Mouse (Mus musculus) heart, postnatal 0 days (tissue): ENCODE data around the gene Notch2. TPM values are rescaled to one million over a fixed set of nuclear protein-coding genes. Genes with fewer than 3 reads are reported as not detected.

Source experiments
- ATAC-seq: fragments of 200-750 bp; cut with Nextera tagmentation; 2 replicates; pipeline ENCODE4 v1.8.0; 2017; ENCODE audit warnings: low read depth, moderate number of reproducible peaks, moderate library complexity; ENCODE audit not compliant: insufficient read depth
- DNase-seq: peaks from one replicate; pipeline ENCODE4 v3.0.0-alpha.2; 2016; ENCODE audit warnings: low spot score
- H3K27ac ChIP-seq: fragments of 300-500 bp; sonication (generic); 2 replicates; pipeline ENCODE4 v1.5.1; 2014; ENCODE audit warnings: low read depth, mild to moderate bottlenecking
- H3K27me3 ChIP-seq: fragments of 300-500 bp; sonication (generic); 2 replicates; pipeline ENCODE4 v1.6.1; 2014; ENCODE audit warnings: low read length, mixed read lengths; ENCODE audit not compliant: control insufficient read depth, insufficient read depth
- H3K36me3 ChIP-seq: fragments of 300-500 bp; sonication (generic); replicated peaks from 2 replicates; pipeline ENCODE4 v1.6.1; 2014; ENCODE audit warnings: low read length, mixed read lengths; ENCODE audit not compliant: control insufficient read depth, insufficient read depth
- H3K4me1 ChIP-seq: fragments of 300-500 bp; sonication (generic); 2 replicates; pipeline ENCODE4 v1.6.1; 2014; ENCODE audit warnings: antibody characterized with exemption; ENCODE audit not compliant: control insufficient read depth, insufficient read depth
- H3K4me2 ChIP-seq: fragments of 300-500 bp; sonication (generic); 2 replicates; pipeline ENCODE4 v1.6.1; 2014; ENCODE audit warnings: low read depth, mild to moderate bottlenecking, low read length, moderate library complexity
- H3K4me3 ChIP-seq: fragments of 300-500 bp; sonication (generic); 2 replicates; pipeline ENCODE4 v1.5.1; 2014; ENCODE audit warnings: low read depth, low read length
- H3K9ac ChIP-seq: fragments of 300-500 bp; sonication (generic); replicated peaks from 2 replicates; pipeline ENCODE4 v1.6.1; 2014; ENCODE audit warnings: low read depth, low read length, mixed read lengths
- H3K9me3 ChIP-seq: fragments of 300-500 bp; sonication (generic); replicated peaks from 2 replicates; pipeline ENCODE4 v1.6.1; 2016; ENCODE audit warnings: low read length; ENCODE audit not compliant: control insufficient read depth
- CTCF ChIP-seq: IDR thresholded peaks from 2 replicates; pipeline ENCODE4 v1.5.1; 2016; ENCODE audit warnings: antibody characterized with exemption, control low read depth, low read depth
- EP300 ChIP-seq: IDR thresholded peaks from 2 replicates; pipeline ENCODE4 v1.6.1; 2016; ENCODE audit warnings: antibody characterized with exemption, low read depth
- WGBS: fragments of 180-500 bp; shearing (Covaris S2); extraction: QIAGEN DNeasy Blood & Tissue Kit; methylation state at CpG from one replicate; pipeline ENCODE4 v1.1.7; 2014; 5-methylcytosine and 5-hydroxymethylcytosine counted together
- polyA plus RNA-seq: library from polyadenylated mRNA; unstranded; fragments of >200 nt; fragmentation: Nextera tagmentation; extraction: Ambion mirVana; gene quantifications from 2 replicates; pipeline ENCODE4 v1.2.1, GENCODE M21; 2015
- total RNA-seq: library from RNA; depleted of rRNA; stranded (reverse); fragments of >200 nt; gene quantifications from 2 replicates; pipeline ENCODE4 v1.2.3, GENCODE M21; 2014; ENCODE audit warnings: low replicate concordance

Notch2 gene
- total and polyA plus RNA-seq, 2 experiments from 2014 or later = 5.5 to 53.7 TPM

GRCm38 (mm10) chr3:98006973-98007372 lies 6.4 kb upstream of the Notch2 start:
- Histone ChIP-seq H3K4me2 (no peak overlapping the region), H3K36me3 (no peaks in the 10 kb centered on the region), H3K27ac (no peak overlapping the region), H3K9me3 (no peaks in the 10 kb centered on the region), H3K4me1 (no peaks in the 10 kb centered on the region), H3K27me3 (peaks cover under 1% of the 10 kb centered on the region; the same call in 1 of the 2 replicates), H3K9ac (no peak overlapping the region), H3K4me3 (no peak overlapping the region)
- DNase-seq (no peak), ATAC-seq (no peak)
- WGBS = 74% methylated on average over 5 of the region's 5 CpGs
- TF ChIP-seq CTCF = no peak
- TF ChIP-seq EP300 = no peak

GRCm38 (mm10) chr3:98008143-98008542 lies 5.2 kb upstream of the Notch2 start:
- Histone ChIP-seq H3K9me3 (no peaks in the 10 kb centered on the region), H3K4me3 (no peak overlapping the region), H3K9ac (no peak overlapping the region), H3K27me3 (peaks cover 4% of the 10 kb centered on the region; the same call in 1 of the 2 replicates), H3K4me1 (no peaks in the 10 kb centered on the region), H3K4me2 (no peak overlapping the region), H3K27ac (no peak overlapping the region), H3K36me3 (no peaks in the 10 kb centered on the region)
- no peak for TF ChIP-seq CTCF
- no peak for TF ChIP-seq EP300
- ATAC-seq (no peak), DNase-seq (no peak)
- whole genome bisulfite sequencing = 77% methylated on average over 6 of the region's 6 CpGs

GRCm38 (mm10) chr3:98009190-98009840 lies 4.0 kb upstream of the Notch2 start:
- Histone ChIP-seq H3K9me3 (no peaks in the 10 kb centered on the region), H3K27ac (no peak overlapping the region), H3K4me3 (no peak overlapping the region), H3K4me1 (no peaks in the 10 kb centered on the region; the same call in 1 of the 2 replicates), H3K27me3 (peaks cover 4% of the 10 kb centered on the region; the same call in 1 of the 2 replicates), H3K36me3 (no peaks in the 10 kb centered on the region), H3K9ac (no peak overlapping the region), H3K4me2 (no peak overlapping the region)
- DNase-seq (no peak), ATAC-seq (no peak)
- TF ChIP-seq EP300 = no peak
- no peak for TF ChIP-seq CTCF
- WGBS = 68% methylated on average over 7 of the region's 7 CpGs

- H3K4me3 ChIP-seq = peak overlapping the region; percentile 79
- peaks cover 30% of the 10 kb centered on the region for H3K4me1 ChIP-seq
- no peak for ATAC-seq
- peak overlapping the region; percentile 86 for H3K4me2 ChIP-seq
- no peak for DNase-seq
- WGBS = under 1% methylated on average over 18 of the region's 18 CpGs
- H3K27ac ChIP-seq = no peak overlapping the region; the same call in 1 of the 2 replicates
- H3K27me3 ChIP-seq = peaks cover 4% of the 10 kb centered on the region; the same call in 1 of the 2 replicates
- H3K9me3 ChIP-seq = no peaks in the 10 kb centered on the region
- no peaks in the 10 kb centered on the region for H3K36me3 ChIP-seq
- TF ChIP-seq CTCF = no peak
- no peak for TF ChIP-seq EP300
- H3K9ac ChIP-seq = peak overlapping the region; percentile 24; the same call in 1 of the 2 replicates
Observed at GRCm38 (mm10) chr3:98013086-98013400, 284 bp upstream of the Notch2 start.

GRCm38 (mm10) chr3:98015205-98016171 lies 2.2 kb downstream of the Notch2 start:
- DNase-seq (no peak), ATAC-seq (no peak)
- Histone ChIP-seq H3K27ac (no peak overlapping the region), H3K27me3 (peaks cover 4% of the 10 kb centered on the region; the same call in 1 of the 2 replicates), H3K4me2 (peak overlapping the region; percentile 86), H3K4me3 (peak overlapping the region; percentile 79), H3K9me3 (no peaks in the 10 kb centered on the region), H3K9ac (peak overlapping the region; percentile 32; the same call in 1 of the 2 replicates), H3K36me3 (no peaks in the 10 kb centered on the region), H3K4me1 (peaks cover 46% of the 10 kb centered on the region)
- TF ChIP-seq CTCF = no peak
- no peak for TF ChIP-seq EP300
- WGBS = 44% methylated on average over 14 of the region's 14 CpGs
